ENCODE assay signal across 33 mouse cellular contexts in genomic region chr5:138809767-138810166, GRCm38 (mm10). TPM values are rescaled to one million over a fixed set of nuclear protein-coding genes. Genes with fewer than 3 reads are reported as not detected.
"Had no signal": no experiment of that assay in that cellular context is flagged by ENCODE, and none has a peak within 500 bp of the region (broad histone marks: within the 10 kb centered on the region; RNA-seq: fewer than 3 reads in every experiment).

No protein-coding gene starts in this region.

- H3K27me3 ChIP-seq: kidney, embryonic 15.5 days; liver, embryonic 13.5 days; stomach, embryonic 15.5 days had no signal

- H3K4me1 ChIP-seq: kidney, embryonic 15.5 days; liver, embryonic 13.5 days; stomach, embryonic 15.5 days had no signal

- H3K9ac ChIP-seq: kidney, embryonic 15.5 days; liver, embryonic 13.5 days; stomach, embryonic 15.5 days had no signal

- H3K9me3 ChIP-seq: kidney, embryonic 15.5 days; liver, embryonic 13.5 days; stomach, embryonic 15.5 days had no signal

- DNase-seq: kidney, adult 8-10 months; kidney, postnatal 10 days; kidney, postnatal 36 days; layer of hippocampus, postnatal 36 days; liver, embryonic 13.5 days; lung, adult 2 months; lung, postnatal 14 days; lung, postnatal 4 days; midbrain, embryonic 14.5 days; right cerebral cortex, adult 18-20 months; right cerebral cortex, postnatal 14 days; spleen, adult 18-20 months; thymus, adult 2 months; thymus, postnatal 14 days; thymus, postnatal 4 days had no signal

- H3K27ac ChIP-seq: kidney, embryonic 15.5 days; left cerebral cortex, adult 2 months; liver, embryonic 13.5 days; stomach, embryonic 15.5 days had no signal

- H3K4me3 ChIP-seq: kidney, embryonic 15.5 days; left cerebral cortex, adult 2 months; liver, embryonic 13.5 days; stomach, embryonic 15.5 days had no signal

- H3K4me2 ChIP-seq: kidney, embryonic 15.5 days; liver, embryonic 13.5 days; midbrain, embryonic 11.5 days; stomach, embryonic 15.5 days had no signal

- H3K36me3 ChIP-seq: stomach, embryonic 15.5 days had no signal

RNA-seq across cellular contexts. Expression of gene Gm5294, which starts 10.1 kb away (rescaled TPM):
- total RNA-seq: layer of hippocampus, adult 8-10 months; layer of hippocampus, postnatal 10 days; layer of hippocampus, postnatal 36 days; left cerebral cortex, adult 2 months; left cerebral cortex, postnatal 10 days; left cerebral cortex, postnatal 36 days; liver, adult 2 months; megakaryocyte progenitor cell, adult 5-6 weeks; megakaryocyte-erythroid progenitor cell, adult 5-6 weeks; midbrain, postnatal 0 days had no signal
- polyA plus RNA-seq: kidney, embryonic 15.5 days; limb, embryonic 11.5 days; limb, embryonic 14.5 days; liver, adult 2 months; liver, embryonic 13.5 days; liver, embryonic 16.5 days; lung, adult 2 months; lung, embryonic 16.5 days; midbrain, embryonic 11.5 days; midbrain, embryonic 14.5 days; neural tube, embryonic 11.5 days; neural tube, embryonic 14.5 days; stomach, embryonic 15.5 days had no signal
